Mouse (Mus musculus) adipocyte (in vitro differentiated cells): ENCODE measurements around the gene Gm17018.
"Not testable (repeated sequence)": the region's sequence is repeated elsewhere in the genome, so short reads cannot be mapped to it uniquely, and the experiment has no call there.

ENCODE experiments used
- DNase-seq: peaks from one replicate; pipeline ENCODE4 v3.0.0-alpha.2; 2016; ENCODE audit warnings: low spot score

The Gm17018 gene

GRCm38 (mm10) chr19:45560153-45560890 is at the start of gene Gm17018, which contains the start of gene Poll:
TSS of gene Gm17018 (plus strand) at chr19:45560615.
TSS of gene Poll (minus strand) at chr19:45560531.
- DNase-seq = peak; percentile 89

- DNase-seq = no peak
Observed at GRCm38 (mm10) chr19:45510680-45511079, 49.7 kb upstream of the Gm17018 start.

- DNase-seq = no peak
Observed at GRCm38 (mm10) chr19:45511406-45511805, 49.0 kb upstream of the Gm17018 start.

GRCm38 (mm10) chr19:45515341-45515740 is 45.1 kb upstream of the Gm17018 start:
- no peak for DNase-seq

- no peak for DNase-seq
Observed at GRCm38 (mm10) chr19:45516264-45516663, 44.2 kb upstream of the Gm17018 start.

GRCm38 (mm10) chr19:45527382-45527781 is 33.0 kb upstream of the Gm17018 start:
- no peak for DNase-seq

GRCm38 (mm10) chr19:45527931-45528534 is 32.4 kb upstream of the Gm17018 start:
- DNase-seq = no peak

- DNase-seq = no peak
Observed at GRCm38 (mm10) chr19:45529294-45529693, 31.1 kb upstream of the Gm17018 start.

GRCm38 (mm10) chr19:45530200-45530995 is 30.0 kb upstream of the Gm17018 start:
- DNase-seq = peak; percentile 56

- DNase-seq = no peak
Observed at GRCm38 (mm10) chr19:45531554-45531953, 28.9 kb upstream of the Gm17018 start.

GRCm38 (mm10) chr19:45533617-45534016 is 26.8 kb upstream of the Gm17018 start:
- DNase-seq = no peak

GRCm38 (mm10) chr19:45535214-45535735 is 25.1 kb upstream of the Gm17018 start:
- DNase-seq = no peak

- no peak for DNase-seq
Observed at GRCm38 (mm10) chr19:45535929-45536328, 24.5 kb upstream of the Gm17018 start.

- DNase-seq = peak; percentile 54
Observed at GRCm38 (mm10) chr19:45537505-45537904, 22.9 kb upstream of the Gm17018 start.

GRCm38 (mm10) chr19:45540657-45541408 is 19.6 kb upstream of the Gm17018 start:
- DNase-seq = peak; percentile 42

- no peak for DNase-seq
Observed at GRCm38 (mm10) chr19:45541409-45542041, 18.9 kb upstream of the Gm17018 start.

GRCm38 (mm10) chr19:45542061-45542460 is 18.4 kb upstream of the Gm17018 start:
- no peak for DNase-seq

- no peak for DNase-seq
Observed at GRCm38 (mm10) chr19:45544152-45544924, 16.1 kb upstream of the Gm17018 start.

- DNase-seq = peak; percentile 74
Observed at GRCm38 (mm10) chr19:45544925-45545321, 15.5 kb upstream of the Gm17018 start.

GRCm38 (mm10) chr19:45548196-45548595 is 12.2 kb upstream of the Gm17018 start:
- DNase-seq = not testable (repeated sequence)
